Mouse (Mus musculus): Measurements from ENCODE around the gene Ncoa3.

The Ncoa3 gene

GRCm38 (mm10) chr2:166105911-166106310 is 113.5 kb downstream of the Ncoa3 start:
- no peak for DNase-seq (ENCODE audit: low spot score)

GRCm38 (mm10) chr2:166106631-166107030 is 114.2 kb downstream of the Ncoa3 start:
- DNase-seq (ENCODE audit: low spot score) = no peak

GRCm38 (mm10) chr2:166107911-166108310 is 115.5 kb downstream of the Ncoa3 start:
- DNase-seq (ENCODE audit: low spot score) = no peak

GRCm38 (mm10) chr2:166108326-166108725 is 115.9 kb downstream of the Ncoa3 start:
- peak; percentile 81 for DNase-seq (ENCODE audit: low spot score)

- no peak for DNase-seq (ENCODE audit: low spot score)
Measured at GRCm38 (mm10) chr2:166110764-166111163, 118.3 kb downstream of the Ncoa3 start.

- no peak for DNase-seq (ENCODE audit: low spot score)
Measured at GRCm38 (mm10) chr2:166111238-166111637, 118.8 kb downstream of the Ncoa3 start.

- no peak for DNase-seq (ENCODE audit: low spot score)
Measured at GRCm38 (mm10) chr2:166111831-166112250, 119.4 kb downstream of the Ncoa3 start.

- DNase-seq (ENCODE audit: low spot score) = no peak
Measured at GRCm38 (mm10) chr2:166112986-166113385, 120.5 kb downstream of the Ncoa3 start.

- DNase-seq (ENCODE audit: low spot score) = peak; percentile 71
Measured at GRCm38 (mm10) chr2:166115571-166116277, 123.3 kb downstream of the Ncoa3 start.

- no peak for DNase-seq (ENCODE audit: low spot score)
Measured at GRCm38 (mm10) chr2:166116278-166116608, 123.8 kb downstream of the Ncoa3 start.

GRCm38 (mm10) chr2:166116704-166117103 is 124.3 kb downstream of the Ncoa3 start:
- no peak for DNase-seq (ENCODE audit: low spot score)

- DNase-seq (ENCODE audit: low spot score) = no peak
Measured at GRCm38 (mm10) chr2:166119992-166120391, 127.6 kb downstream of the Ncoa3 start.

- DNase-seq (ENCODE audit: low spot score) = no peak
Measured at GRCm38 (mm10) chr2:166121681-166122355, 129.4 kb downstream of the Ncoa3 start.

GRCm38 (mm10) chr2:166122781-166123180 is 130.3 kb downstream of the Ncoa3 start:
- DNase-seq (ENCODE audit: low spot score) = no peak

Measured in urinary bladder, postnatal 25 days (tissue).